Mouse (Mus musculus): ENCODE measurements around the gene Irak3. TPM values are rescaled to one million over a fixed set of nuclear protein-coding genes. Genes with fewer than 3 reads are reported as not detected.

Gene Irak3
- total RNA-seq, 2 experiments from 2014 or later: 3.1 to 4.6 TPM

DNA sequence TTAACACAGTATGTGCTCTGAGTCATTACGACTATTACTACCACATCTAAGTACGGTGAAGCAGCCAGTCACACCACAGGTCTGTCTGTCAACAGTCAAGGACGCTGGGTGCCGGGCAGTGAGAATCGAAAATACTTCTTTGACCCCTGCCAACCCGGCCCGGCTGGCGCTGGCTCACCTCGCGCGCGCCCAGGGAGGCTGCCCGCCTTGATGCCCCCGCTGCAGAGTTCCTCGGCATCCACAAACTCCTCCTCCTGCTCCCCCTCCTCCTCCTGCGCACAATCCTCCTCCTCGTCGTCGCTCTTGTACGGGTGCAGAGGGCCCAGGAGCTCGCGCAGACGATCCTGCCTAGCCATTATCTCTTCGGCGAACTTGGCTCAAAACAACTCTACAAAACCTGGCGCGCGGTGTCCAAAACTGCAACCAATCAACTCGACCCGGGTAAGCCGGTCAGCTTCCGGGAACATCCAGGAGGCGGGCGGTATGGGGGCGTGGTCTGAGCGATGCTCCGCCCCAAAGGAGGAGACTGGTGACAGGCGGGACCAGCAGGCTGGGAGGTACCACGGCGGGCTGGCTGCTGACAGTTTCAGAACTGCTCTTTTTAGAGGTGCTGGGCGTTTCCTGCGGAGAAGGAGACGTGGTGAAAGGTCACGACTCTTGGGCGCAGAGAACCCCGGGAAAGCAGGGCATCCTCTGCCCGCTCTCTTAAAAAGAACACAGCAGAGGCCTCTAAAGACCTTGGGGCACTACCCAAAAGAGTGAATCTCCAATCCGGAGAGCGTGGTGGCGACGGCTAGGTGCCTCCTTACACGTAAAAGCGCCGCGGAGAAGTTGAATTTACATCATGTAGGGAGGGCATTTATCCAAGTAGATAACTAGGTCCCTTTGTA, 89.2 kb downstream of the Irak3 start, which contains the start of gene Helb:
Gene Helb, minus strand, starts transcription at position 481 of the 890 bp plus-strand sequence.
- intact Hi-C loops (cut with DNase I): loop anchor here (5.0 kb wide), 2 partner anchors 95 to 310 kb away; no protein-coding TSS in a partner anchor
- peak; percentile 98 to 99 for DNase-seq

- intact Hi-C loops (cut with DNase I): loop anchor here (5.0 kb wide), 2 partner anchors 95 to 310 kb away; no protein-coding TSS in a partner anchor
Observed at GRCm38 (mm10) chr10:120111691-120112319, 90.1 kb downstream of the Irak3 start.

GRCm38 (mm10) chr10:120100806-120101205, 101.1 kb downstream of the Irak3 start:
- intact Hi-C loops (cut with DNase I): no loop called here
- DNase-seq: no peak

More at GRCm38 (mm10) chr10:120111691-120112319, 90.1 kb downstream of the Irak3 start:
- no peak for DNase-seq

DNA sequence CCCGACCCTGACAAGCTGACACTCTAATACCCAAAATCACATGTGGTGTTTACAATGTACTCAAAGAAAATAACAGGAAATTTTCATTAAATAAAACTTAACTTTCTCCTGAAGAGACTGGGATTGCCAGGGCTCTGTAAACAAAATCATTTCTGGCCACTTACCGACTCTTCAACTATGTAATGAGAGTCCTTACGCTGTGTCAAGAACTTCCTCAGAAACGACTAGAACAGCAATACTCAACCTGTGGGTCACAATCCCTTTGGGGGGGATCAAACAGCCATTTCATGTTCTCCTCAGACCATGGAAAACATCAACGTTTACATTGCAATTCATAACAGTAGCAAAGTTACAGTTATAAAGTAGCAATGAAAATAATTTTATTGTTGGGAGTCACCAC, 104.4 kb downstream of the Irak3 start:
- no peak for DNase-seq
- intact Hi-C loops (cut with DNase I): no loop called here

DNA sequence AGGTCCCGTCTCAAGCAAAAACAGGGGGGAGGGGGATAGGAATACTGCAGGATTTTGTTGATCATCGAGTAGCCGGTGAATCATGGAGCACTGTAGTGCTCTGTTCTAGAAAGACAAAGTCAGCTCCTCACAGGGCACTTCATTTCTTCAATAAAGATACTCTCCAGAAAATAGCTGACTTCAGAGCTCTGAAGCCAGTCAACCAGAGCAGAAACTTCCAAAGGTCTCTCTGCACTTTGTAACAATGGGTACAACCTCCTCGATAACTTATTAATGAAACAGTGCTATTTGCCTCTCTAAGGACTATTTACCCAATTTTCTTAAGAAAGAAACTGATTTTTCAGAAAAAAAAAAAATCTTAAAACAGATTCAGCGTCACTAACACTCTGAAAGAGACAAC, 106.2 kb downstream of the Irak3 start:
- DNase-seq: no peak
- intact Hi-C loops (cut with DNase I): no loop called here

- DNase-seq: no peak
- intact Hi-C loops (cut with DNase I): no loop called here
Observed at GRCm38 (mm10) chr10:120095136-120095535, 106.8 kb downstream of the Irak3 start.

DNA sequence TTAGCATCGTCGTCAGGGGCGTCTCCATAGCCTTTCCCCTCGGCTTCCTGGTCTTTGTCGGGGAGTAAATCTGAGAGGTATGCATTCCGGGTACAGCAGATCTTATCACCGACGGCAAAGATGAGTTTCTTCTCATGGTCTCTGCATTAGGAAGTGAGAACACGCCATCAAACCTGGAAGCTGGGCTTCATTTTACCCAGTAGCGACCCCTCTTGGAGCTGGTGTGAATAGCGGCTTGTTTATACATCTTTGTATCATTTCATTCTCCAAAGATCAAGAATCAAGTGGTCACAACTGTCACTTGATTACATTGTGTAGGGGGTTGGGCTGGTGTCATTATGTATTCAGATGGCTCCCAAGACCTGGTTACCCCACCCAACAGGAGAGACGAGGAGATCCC, 109.4 kb downstream of the Irak3 start:
- no peak for DNase-seq
- intact Hi-C loops (cut with DNase I): no loop called here

Other genes with a start within 250 kb of the Irak3 start
- 10 to 100 TPM; 10.6 to 14.7 TPM for gene Helb, start 89.1 kb downstream of the Irak3 start, total RNA-seq (2021)
- 10 to 100 TPM; 94.7 to 99.9 TPM for gene Tmbim4, start 540 bp downstream of the Irak3 start, total RNA-seq (2021)
- gene Llph, start 24.9 kb upstream of the Irak3 start, total RNA-seq (2021): 10 to 100 TPM in 1 of 2 experiments, 1 to 10 TPM in 1; 8.7 to 10.5 TPM